Comparison of ENCODE assay signal across 32 mouse cellular contexts in genomic region chr6:37554327-37554726, GRCm38 (mm10). TPM values are rescaled to one million over a fixed set of nuclear protein-coding genes. Genes with fewer than 3 reads are reported as not detected.
DNase-seq lines count a peak whose midpoint lies in the region; TF ChIP-seq lines count a peak whose summit lies in the region.
"Had no signal": no experiment of that assay in that cellular context is flagged by ENCODE, and none has a peak within 500 bp of the region (broad histone marks: within the 10 kb centered on the region; RNA-seq: fewer than 3 reads in every experiment).

No protein-coding gene starts in this region.

- no peak overlapping the region for H3K4me3 ChIP-seq in thymus, adult 2 months (ENCODE audit: control insufficient read depth, insufficient read depth, low read length)
- H3K4me3 ChIP-seq: embryonic facial prominence, embryonic 13.5 days; erythroblast, embryonic 14.5 days; heart, embryonic 15.5 days; hindbrain, embryonic 15.5 days; intestine, embryonic 15.5 days; limb, embryonic 13.5 days; liver, embryonic 12.5 days; midbrain, embryonic 10.5 days; neural tube, embryonic 15.5 days; stomach, embryonic 15.5 days had no signal

- no peaks in the 10 kb centered on the region for H3K4me1 ChIP-seq in thymus, adult 2 months (replicated peaks; ENCODE audit: control insufficient read depth, insufficient read depth, low read length)
- H3K4me1 ChIP-seq: embryonic facial prominence, embryonic 13.5 days; heart, embryonic 15.5 days; hindbrain, embryonic 15.5 days; intestine, embryonic 15.5 days; limb, embryonic 13.5 days; liver, embryonic 12.5 days; midbrain, embryonic 10.5 days; neural tube, embryonic 15.5 days; stomach, embryonic 15.5 days had no signal

- DNase-seq in gastrocnemius, adult 18-20 months (ENCODE audit: low spot score): peak; percentile 60
- no peak for DNase-seq in gastrocnemius, postnatal 36 days
- peak; percentile 10 to 24 for DNase-seq in left cerebral cortex, postnatal 14 days (ENCODE audit: low spot score in 2 of 2)
- no peak for DNase-seq in left cerebral cortex, postnatal 4 days
- peak; percentile 69 for DNase-seq in 3T3-L1 (ENCODE audit: low read depth, low spot score)
- peak; percentile 32 for DNase-seq in adipocyte (ENCODE audit: low spot score)
- no peak for DNase-seq in thymus, adult 2 months
- DNase-seq: adrenal gland, postnatal 14 days; cerebellum, adult 11 months; cerebellum, postnatal 25 days; embryo, embryonic 11 days; heart, postnatal 4 days; kidney, adult 8-10 months; kidney, postnatal 10 days; lung, adult 18-20 months; lung, postnatal 10 days; right cerebral cortex, postnatal 4 days; thymus, adult 18-20 months had no signal

- no peak overlapping the region for H3K27ac ChIP-seq in thymus, adult 2 months (ENCODE audit: control insufficient read depth, insufficient read depth, low read length)
- H3K27ac ChIP-seq: embryonic facial prominence, embryonic 13.5 days; heart, embryonic 15.5 days; hindbrain, embryonic 15.5 days; intestine, embryonic 15.5 days; limb, embryonic 13.5 days; liver, embryonic 12.5 days; midbrain, embryonic 10.5 days; neural tube, embryonic 15.5 days; stomach, embryonic 15.5 days had no signal

- intact Hi-C loops in gastrocnemius, postnatal 36 days (cut with DNase I): no loop called here
- intact Hi-C loops in left cerebral cortex, postnatal 14 days (cut with DNase I): no loop called here
- intact Hi-C loops in left cerebral cortex, postnatal 4 days (cut with DNase I): no loop called here

- TF ChIP-seq POLR2A in thymus, adult 2 months (IDR thresholded peaks at IDR 0.05; ENCODE audit: control insufficient read depth, extremely low read depth, insufficient read depth, low read length, poor library complexity): no peak

- no peaks in the 10 kb centered on the region for H3K27me3 ChIP-seq in thymus, adult 2 months (ENCODE audit: control insufficient read depth, insufficient read depth, low read length)
- H3K27me3 ChIP-seq: embryonic facial prominence, embryonic 13.5 days; heart, embryonic 15.5 days; hindbrain, embryonic 15.5 days; intestine, embryonic 15.5 days; limb, embryonic 13.5 days; liver, embryonic 12.5 days; neural tube, embryonic 15.5 days; stomach, embryonic 15.5 days had no signal

- no peak for TF ChIP-seq CTCF in thymus, adult 2 months (IDR thresholded peaks at IDR 0.05; ENCODE audit: borderline replicate concordance, control insufficient read depth, extremely low read depth, insufficient read depth, low read length, poor library complexity)

- H3K36me3 ChIP-seq in thymus, adult 2 months (ENCODE audit: control insufficient read depth, insufficient read depth, low read length): no peaks in the 10 kb centered on the region
- H3K36me3 ChIP-seq: embryonic facial prominence, embryonic 13.5 days; heart, embryonic 15.5 days; hindbrain, embryonic 15.5 days; intestine, embryonic 15.5 days; limb, embryonic 13.5 days; liver, embryonic 12.5 days; midbrain, embryonic 10.5 days; neural tube, embryonic 15.5 days; stomach, embryonic 15.5 days had no signal

- WGBS in thymus, adult 2 months: 91% methylated on average over 1 of the region's 1 CpGs

RNA-seq across cellular contexts. Expression of gene Akr1d1, which starts 24.4 kb away (rescaled TPM):
- total RNA-seq in gastrocnemius, adult 18-20 months (2021): not detected
- not detected for total RNA-seq in gastrocnemius, postnatal 36 days (2021)
- not detected for total RNA-seq in left cerebral cortex, postnatal 14 days (2021)
- total RNA-seq in left cerebral cortex, postnatal 4 days (2021): not detected
- polyA plus RNA-seq in thymus, adult 2 months (2012; rRNA removed): 0.14 TPM in 1 of 2 replicates, not detected in the other
- total RNA-seq: heart, postnatal 4 days; layer of hippocampus, adult 18-20 months; layer of hippocampus, postnatal 14 days had no signal
- polyA plus RNA-seq: C2C12; embryonic facial prominence, embryonic 13.5 days; erythroblast, embryonic 14.5 days; forebrain, embryonic 14.5 days; heart, embryonic 15.5 days; hindbrain, embryonic 15.5 days; limb, embryonic 13.5 days; midbrain, embryonic 10.5 days; neural tube, embryonic 15.5 days had no signal

Comparison
In these comparisons a context has a peak if more than half of its experiments do, and no peak if none do; other contexts are left out.
1. DNase-seq: peak in gastrocnemius, adult 18-20 months (single experiment), left cerebral cortex, postnatal 14 days (2 of 2), 3T3-L1 (single experiment) and adipocyte (single experiment); none in gastrocnemius, postnatal 36 days (0 of 2), left cerebral cortex, postnatal 4 days (single experiment) and thymus, adult 2 months (single experiment).